Mouse (Mus musculus): Measurements from ENCODE around the gene Pcbd2. TPM values are rescaled to one million over a fixed set of nuclear protein-coding genes. Genes with fewer than 3 reads are reported as not detected.

The Pcbd2 gene
- polyA plus RNA-seq, 1 experiment from 2014 or later, result 20.0 TPM

Other genes starting within 250 kb of the Pcbd2 start
- gene Dbn1, start 239.3 kb upstream of the Pcbd2 start, polyA plus RNA-seq (2015; fragmentation: Nextera tagmentation; extraction: Ambion mirVana), result 617 and 675 TPM in 2 replicates
- gene Pdlim7, start 213.7 kb upstream of the Pcbd2 start, polyA plus RNA-seq (2015; fragmentation: Nextera tagmentation; extraction: Ambion mirVana), result 156 and 158 TPM in 2 replicates
- 5.1 and 5.6 TPM in 2 replicates for gene Dok3, start 198.1 kb upstream of the Pcbd2 start, polyA plus RNA-seq (2015; fragmentation: Nextera tagmentation; extraction: Ambion mirVana)
- gene Ddx41, start 190.7 kb upstream of the Pcbd2 start, polyA plus RNA-seq (2015; fragmentation: Nextera tagmentation; extraction: Ambion mirVana), result 57.0 and 58.1 TPM in 2 replicates
- gene Fam193b, start 156.2 kb upstream of the Pcbd2 start, polyA plus RNA-seq (2015; fragmentation: Nextera tagmentation; extraction: Ambion mirVana), result 48.3 and 56.3 TPM in 2 replicates
- 109 and 117 TPM in 2 replicates for gene Tmed9, start 153.6 kb upstream of the Pcbd2 start, polyA plus RNA-seq (2015; fragmentation: Nextera tagmentation; extraction: Ambion mirVana)
- 42.7 and 46.1 TPM in 2 replicates for gene B4galt7, start 127.5 kb upstream of the Pcbd2 start, polyA plus RNA-seq (2015; fragmentation: Nextera tagmentation; extraction: Ambion mirVana)
- 102 and 112 TPM in 2 replicates for gene Caml, start 104.4 kb upstream of the Pcbd2 start, polyA plus RNA-seq (2015; fragmentation: Nextera tagmentation; extraction: Ambion mirVana)
- gene Ddx46, start 92.3 kb upstream of the Pcbd2 start, polyA plus RNA-seq (2015; fragmentation: Nextera tagmentation; extraction: Ambion mirVana), result 25.7 and 28.3 TPM in 2 replicates
- gene B230219D22Rik, start 34.2 kb upstream of the Pcbd2 start, polyA plus RNA-seq (2015; fragmentation: Nextera tagmentation; extraction: Ambion mirVana), result 82.3 and 84.5 TPM in 2 replicates
- gene Txndc15, start 12.7 kb upstream of the Pcbd2 start, polyA plus RNA-seq (2015; fragmentation: Nextera tagmentation; extraction: Ambion mirVana), result 143 and 149 TPM in 2 replicates
- gene Catsper3, start 57.2 kb downstream of the Pcbd2 start, polyA plus RNA-seq (2015; fragmentation: Nextera tagmentation; extraction: Ambion mirVana), result 0.19 TPM in 1 of 2 replicates, not detected in the other
- gene Pitx1, start 108.8 kb downstream of the Pcbd2 start, polyA plus RNA-seq (2015; fragmentation: Nextera tagmentation; extraction: Ambion mirVana), result 1.0 and 1.4 TPM in 2 replicates